Comparison of ENCODE assay signal across 10 mouse cellular contexts in genomic region chr11:120785145-120785544, GRCm38 (mm10). TPM values are rescaled to one million over a fixed set of nuclear protein-coding genes. Genes with fewer than 3 reads are reported as not detected.
DNase-seq lines count a peak whose midpoint lies in the region; TF ChIP-seq lines count a peak whose summit lies in the region.
"Had no signal": no experiment of that assay in that cellular context is flagged by ENCODE, and none has a peak within 500 bp of the region (broad histone marks: within the 10 kb centered on the region; RNA-seq: fewer than 3 reads in every experiment).

No protein-coding gene starts in this region.

- 32% methylated on average over 9 of the region's 9 CpGs for WGBS in kidney, adult 2 months
- WGBS in bone marrow, adult 2 months = 54% methylated on average over 9 of the region's 9 CpGs
- WGBS in hindbrain, embryonic 10.5 days = 42% methylated on average over 9 of the region's 9 CpGs
- 41% methylated on average over 9 of the region's 9 CpGs for WGBS in midbrain, embryonic 10.5 days

- H3K27ac ChIP-seq in kidney, adult 2 months (ENCODE audit: insufficient read depth, low read depth, low read length) = no peak overlapping the region
- no peak overlapping the region for H3K27ac ChIP-seq in bone marrow, adult 2 months (ENCODE audit: control insufficient read depth, insufficient read depth, low read depth, low read length, poor library complexity)
- H3K27ac ChIP-seq in hindbrain, embryonic 10.5 days = peak overlapping the region; percentile 89
- peak overlapping the region; percentile 88 for H3K27ac ChIP-seq in midbrain, embryonic 10.5 days (replicated peaks)

- TF ChIP-seq CTCF in kidney, adult 2 months (conservative IDR thresholded peaks at IDR 0.05; ENCODE audit: insufficient read depth, insufficient read length, low read depth, low read length) = no peak
- TF ChIP-seq CTCF in bone marrow, adult 2 months (IDR thresholded peaks at IDR 0.05; ENCODE audit: control insufficient read depth, insufficient read depth, low read length) = no peak

- TF ChIP-seq POLR2A in kidney, adult 2 months (IDR thresholded peaks at IDR 0.05; ENCODE audit: low read depth, low read length) = no peak
- no peak for TF ChIP-seq POLR2A in bone marrow, adult 2 months (IDR thresholded peaks at IDR 0.05; ENCODE audit: borderline replicate concordance, control insufficient read depth, low read depth, low read length)

- H3K27me3 ChIP-seq in kidney, adult 2 months (replicated peaks; ENCODE audit: control insufficient read depth, insufficient read depth, low read length) = no peaks in the 10 kb centered on the region
- H3K27me3 ChIP-seq in hindbrain, embryonic 10.5 days (ENCODE audit: insufficient read depth, poor library complexity, severe bottlenecking) = peaks cover 12% of the 10 kb centered on the region
- H3K27me3 ChIP-seq in midbrain, embryonic 10.5 days (ENCODE audit: low read depth, poor library complexity, severe bottlenecking) = peaks cover 11% of the 10 kb centered on the region

- DNase-seq in kidney, adult 2 months = no peak
- DNase-seq in kidney, adult 8-10 months = no peak
- no peak for DNase-seq in hindbrain, embryonic 10.5 days (ENCODE audit: low spot score)
- no peak for DNase-seq in midbrain, embryonic 10.5 days (ENCODE audit: low spot score)
- no peak for DNase-seq in embryo, embryonic 11 days
- no peak for DNase-seq in layer of hippocampus, adult 8-10 months (ENCODE audit: low spot score in 2 of 2)
- no peak for DNase-seq in layer of hippocampus, adult 18-20 months (ENCODE audit: low spot score in 2 of 2)
- DNase-seq: gastrocnemius, postnatal 14 days; retina, postnatal 1 day had no signal

- H3K4me3 ChIP-seq in kidney, adult 2 months (ENCODE audit: insufficient read depth, low read depth, low read length) = peak overlapping the region; percentile 98
- peak overlapping the region; percentile 81 for H3K4me3 ChIP-seq in bone marrow, adult 2 months (replicated peaks; ENCODE audit: control insufficient read depth, low read depth, low read length)
- H3K4me3 ChIP-seq in hindbrain, embryonic 10.5 days = peak overlapping the region; percentile 99
- H3K4me3 ChIP-seq in midbrain, embryonic 10.5 days = peak overlapping the region; percentile 100

- H3K4me1 ChIP-seq in kidney, adult 2 months (ENCODE audit: control insufficient read depth, insufficient read depth, low read length) = peaks cover 15% of the 10 kb centered on the region
- H3K4me1 ChIP-seq in bone marrow, adult 2 months (ENCODE audit: control insufficient read depth, insufficient read depth, low read length) = peaks cover 3% of the 10 kb centered on the region
- H3K4me1 ChIP-seq in hindbrain, embryonic 10.5 days (replicated peaks) = peaks cover 32% of the 10 kb centered on the region
- H3K4me1 ChIP-seq in midbrain, embryonic 10.5 days = peaks cover 30% of the 10 kb centered on the region

- 0 out of 2 replicates have a peak, but pooled peaks cover 2% of the 10 kb centered on the region for H3K36me3 ChIP-seq in kidney, adult 2 months (ENCODE audit: control insufficient read depth, insufficient read depth, low read length)
- peaks cover 66% of the 10 kb centered on the region for H3K36me3 ChIP-seq in hindbrain, embryonic 10.5 days
- H3K36me3 ChIP-seq in midbrain, embryonic 10.5 days = peaks cover 74% of the 10 kb centered on the region

- H3K9me3 ChIP-seq in hindbrain, embryonic 10.5 days = no peaks in the 10 kb centered on the region
- no peaks in the 10 kb centered on the region for H3K9me3 ChIP-seq in midbrain, embryonic 10.5 days (replicated peaks)

RNA-seq across cellular contexts. Expression of gene Gps1, which starts 1.1 kb away (rescaled TPM):
- 173 and 175 TPM in 2 replicates for polyA plus RNA-seq in kidney, adult 2 months (2012; rRNA removed)
- polyA plus RNA-seq in bone marrow, adult 2 months (2011; ENCODE audit: insufficient read depth, insufficient read length, low replicate concordance, missing spikeins) = 29.6 and 38.0 TPM in 2 replicates
- 276 and 285 TPM in 2 replicates for polyA plus RNA-seq in hindbrain, embryonic 10.5 days (2016; fragmentation: Nextera tagmentation; extraction: Ambion mirVana)
- 287 TPM in 2 replicates for polyA plus RNA-seq in midbrain, embryonic 10.5 days (2016; fragmentation: Nextera tagmentation; extraction: Ambion mirVana)
- total RNA-seq in layer of hippocampus, adult 8-10 months (2022) = 100 to 1,000 TPM; 141 to 151 (median 144) TPM
- total RNA-seq in layer of hippocampus, adult 18-20 months (2021) = 100 to 1,000 TPM; 152 to 154 TPM

RNA-seq across cellular contexts. Expression of gene Rfng, which starts 1.1 kb away (rescaled TPM):
- 69.0 and 80.5 TPM in 2 replicates for polyA plus RNA-seq in kidney, adult 2 months (2012; rRNA removed)
- polyA plus RNA-seq in bone marrow, adult 2 months (2011; ENCODE audit: insufficient read depth, insufficient read length, low replicate concordance, missing spikeins) = 9.1 and 19.9 TPM in 2 replicates
- polyA plus RNA-seq in hindbrain, embryonic 10.5 days (2016; fragmentation: Nextera tagmentation; extraction: Ambion mirVana) = 46.4 and 63.7 TPM in 2 replicates
- polyA plus RNA-seq in midbrain, embryonic 10.5 days (2016; fragmentation: Nextera tagmentation; extraction: Ambion mirVana) = 43.4 and 55.9 TPM in 2 replicates
- 10 to 100 TPM; 55.7 to 63.5 (median 61.8) TPM for total RNA-seq in layer of hippocampus, adult 8-10 months (2022)
- 10 to 100 TPM; 57.1 to 59.9 TPM for total RNA-seq in layer of hippocampus, adult 18-20 months (2021)

RNA-seq across cellular contexts. Expression of gene Dus1l, which starts 11.1 kb away (rescaled TPM):
- polyA plus RNA-seq in kidney, adult 2 months (2012; rRNA removed) = 42.3 and 42.6 TPM in 2 replicates
- polyA plus RNA-seq in bone marrow, adult 2 months (2011; ENCODE audit: insufficient read depth, insufficient read length, low replicate concordance, missing spikeins) = 24.2 and 57.6 TPM in 2 replicates
- 95.4 and 97.1 TPM in 2 replicates for polyA plus RNA-seq in hindbrain, embryonic 10.5 days (2016; fragmentation: Nextera tagmentation; extraction: Ambion mirVana)
- 94.4 and 99.2 TPM in 2 replicates for polyA plus RNA-seq in midbrain, embryonic 10.5 days (2016; fragmentation: Nextera tagmentation; extraction: Ambion mirVana)
- 10 to 100 TPM; 48.3 to 53.3 (median 49.9) TPM for total RNA-seq in layer of hippocampus, adult 8-10 months (2022)
- total RNA-seq in layer of hippocampus, adult 18-20 months (2021) = 10 to 100 TPM; 40.1 to 40.4 TPM

RNA-seq across cellular contexts. Expression of gene Hmga1b, which starts 22.6 kb away (rescaled TPM):
- 0.53 and 0.55 TPM in 2 replicates for polyA plus RNA-seq in kidney, adult 2 months (2012; rRNA removed)
- 15.5 and 52.5 TPM in 2 replicates for polyA plus RNA-seq in bone marrow, adult 2 months (2011; ENCODE audit: insufficient read depth, insufficient read length, low replicate concordance, missing spikeins)
- 8.9 and 12.2 TPM in 2 replicates for polyA plus RNA-seq in hindbrain, embryonic 10.5 days (2016; fragmentation: Nextera tagmentation; extraction: Ambion mirVana)
- 9.4 and 12.9 TPM in 2 replicates for polyA plus RNA-seq in midbrain, embryonic 10.5 days (2016; fragmentation: Nextera tagmentation; extraction: Ambion mirVana)
- 10 to 100 TPM; 16.7 to 32.0 (median 24.2) TPM for total RNA-seq in layer of hippocampus, adult 8-10 months (2022)
- total RNA-seq in layer of hippocampus, adult 18-20 months (2021) = 10 to 100 TPM; 20.9 to 24.0 TPM

RNA-seq across cellular contexts. Expression of gene Fasn, which starts 39.2 kb away (rescaled TPM):
- polyA plus RNA-seq in kidney, adult 2 months (2012; rRNA removed) = 936 and 1,244 TPM in 2 replicates
- polyA plus RNA-seq in bone marrow, adult 2 months (2011; ENCODE audit: insufficient read depth, insufficient read length, low replicate concordance, missing spikeins) = 6.1 and 16.1 TPM in 2 replicates
- 131 TPM in 2 replicates for polyA plus RNA-seq in hindbrain, embryonic 10.5 days (2016; fragmentation: Nextera tagmentation; extraction: Ambion mirVana)
- polyA plus RNA-seq in midbrain, embryonic 10.5 days (2016; fragmentation: Nextera tagmentation; extraction: Ambion mirVana) = 118 and 131 TPM in 2 replicates
- total RNA-seq in layer of hippocampus, adult 8-10 months (2022) = 100 to 1,000 TPM; 187 to 227 (median 208) TPM
- total RNA-seq in layer of hippocampus, adult 18-20 months (2021) = 100 to 1,000 TPM; 183 to 187 TPM

Comparison
In these comparisons a context has a peak if more than half of its experiments do, and no peak if none do; other contexts are left out.
1. H3K27ac ChIP-seq: peak in hindbrain, embryonic 10.5 days (single experiment) and midbrain, embryonic 10.5 days (single experiment); none in kidney, adult 2 months (single experiment) and bone marrow, adult 2 months (single experiment).
2. Peak in every context shown above with its lines, with median percentiles within 50 percentile points of each other: H3K4me3 ChIP-seq.